Mouse (Mus musculus) mouse trophoblast stem cell (cell line): ENCODE data around the gene Il1b.

Experiments
- in situ Hi-C, 2 experiments: fragments of 300-500 bp; cut with MseI, MboI; formaldehyde crosslinking; loops; 2 replicates in 1 of 2; 3 replicates in 1 of 2; pipeline ENCODE4 v1.15.1; 2025

The Il1b gene

DNA sequence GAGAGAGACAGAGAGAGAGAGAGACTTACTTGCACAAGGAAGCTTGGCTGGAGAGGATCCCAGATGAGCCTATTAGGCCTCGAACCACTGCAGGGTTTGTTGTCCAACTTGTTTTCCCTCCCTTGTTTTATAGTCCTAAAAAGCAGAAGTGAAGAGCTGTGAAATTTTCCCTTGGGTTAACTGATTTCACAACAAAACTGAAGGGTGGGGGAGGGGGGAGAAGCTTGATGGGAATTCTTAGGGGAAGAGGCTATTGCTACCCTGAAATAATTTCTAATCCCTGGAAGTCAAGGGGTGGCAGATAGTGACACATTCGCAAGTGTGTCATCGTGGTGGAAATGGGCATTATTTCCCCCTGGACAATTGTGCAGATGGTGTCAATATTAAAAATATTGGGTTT, at the start of gene Il1b:
Gene Il1b (minus strand): TSS at position 101 of the 400 bp plus-strand sequence.
- in situ Hi-C loops = no loop called here

GRCm38 (mm10) chr2:129419361-129419880, 48.5 kb upstream of the Il1b start:
- in situ Hi-C loops = loop anchor here in 1 of 2 experiments (25.0 kb wide), 1 partner anchor 257 kb away; no protein-coding TSS in a partner anchor

GRCm38 (mm10) chr2:129414593-129414992, 43.7 kb upstream of the Il1b start:
- in situ Hi-C loops = loop anchor here in 1 of 2 experiments (25.0 kb wide), 1 partner anchor 252 kb away; no protein-coding TSS in a partner anchor

GRCm38 (mm10) chr2:129413488-129413887, 42.5 kb upstream of the Il1b start:
- in situ Hi-C loops = loop anchor here in 1 of 2 experiments (25.0 kb wide), 1 partner anchor 251 kb away; no protein-coding TSS in a partner anchor

DNA sequence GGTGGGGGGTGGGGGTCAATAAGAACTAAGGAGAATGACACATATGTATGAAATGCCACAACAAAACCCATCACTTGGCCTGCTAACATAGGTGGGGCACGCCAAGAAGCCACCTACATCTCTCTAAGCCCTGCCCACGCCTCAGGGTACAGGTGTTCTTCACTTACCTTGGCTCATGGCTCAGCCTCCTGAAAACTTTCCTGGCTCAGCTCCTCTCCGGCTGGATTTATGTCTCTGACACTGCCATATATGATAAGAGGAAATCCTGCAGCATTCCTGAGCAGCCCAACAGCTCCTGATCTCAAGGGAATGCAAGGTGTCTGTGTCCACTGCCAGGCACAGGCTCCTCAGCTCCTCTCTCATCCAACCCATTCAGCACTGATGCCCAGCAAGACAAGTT, 40.7 kb upstream of the Il1b start:
- in situ Hi-C loops = loop anchor here in 1 of 2 experiments (25.0 kb wide), 1 partner anchor 249 kb away; no protein-coding TSS in a partner anchor

- in situ Hi-C loops = loop anchor here in 1 of 2 experiments (25.0 kb wide), 1 partner anchor 248 kb away; no protein-coding TSS in a partner anchor
These were observed 39.4 kb upstream of the Il1b start for GRCm38 (mm10) chr2:129410344-129410743.

- in situ Hi-C loops = loop anchor here in 1 of 2 experiments (25.0 kb wide), 1 partner anchor 246 kb away; no protein-coding TSS in a partner anchor
These were observed 37.5 kb upstream of the Il1b start for GRCm38 (mm10) chr2:129408476-129408875.

DNA sequence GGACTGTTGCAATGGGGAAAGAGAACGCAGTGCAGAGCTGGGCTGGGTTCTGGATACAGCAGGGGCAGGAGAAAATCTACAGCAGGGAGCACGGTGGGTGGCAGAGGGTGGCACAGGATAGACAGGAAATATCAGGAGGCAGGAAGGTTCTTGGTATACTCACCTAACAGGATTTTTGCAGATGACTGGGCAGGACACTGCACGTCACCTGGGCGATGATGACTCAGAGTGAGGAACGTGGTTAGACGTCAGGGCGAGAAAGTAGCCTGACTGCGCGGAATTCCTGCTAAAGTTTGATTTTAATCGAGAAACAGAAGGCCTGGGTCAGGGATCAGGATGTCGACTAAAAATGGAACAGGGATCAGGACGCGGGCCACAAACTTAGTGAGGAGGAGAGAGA, 36.7 kb upstream of the Il1b start:
- in situ Hi-C loops = loop anchor here in 1 of 2 experiments (25.0 kb wide), 1 partner anchor 245 kb away; no protein-coding TSS in a partner anchor

GRCm38 (mm10) chr2:129406508-129406907, 35.6 kb upstream of the Il1b start:
- in situ Hi-C loops = loop anchor here in 1 of 2 experiments (25.0 kb wide), 1 partner anchor 244 kb away; no protein-coding TSS in a partner anchor

DNA sequence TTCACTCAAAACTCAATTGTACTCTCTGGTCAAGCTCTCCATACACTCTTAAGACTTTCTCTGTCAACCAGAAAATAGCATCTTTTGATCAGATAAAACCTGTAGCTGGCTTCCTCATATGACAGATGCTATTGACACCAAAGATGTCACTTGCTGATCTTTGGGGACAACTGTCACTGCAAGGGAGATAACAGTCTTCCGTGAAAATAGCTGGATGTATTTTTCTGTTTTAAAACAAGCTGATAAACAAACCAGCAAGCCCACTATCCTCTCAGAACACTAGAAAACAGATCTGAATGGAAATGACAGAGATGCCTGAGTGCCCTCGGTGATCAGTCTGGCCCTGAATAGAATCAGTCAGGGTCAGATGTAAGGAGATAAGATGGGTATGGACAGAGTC, 32.8 kb upstream of the Il1b start:
- in situ Hi-C loops = loop anchor here in 1 of 2 experiments (25.0 kb wide), 1 partner anchor 241 kb away; no protein-coding TSS in a partner anchor

- in situ Hi-C loops = loop anchor here in 1 of 2 experiments (25.0 kb wide), 1 partner anchor 240 kb away; no protein-coding TSS in a partner anchor
These were observed 31.4 kb upstream of the Il1b start for GRCm38 (mm10) chr2:129402330-129402729.

- in situ Hi-C loops = loop anchor here in 1 of 2 experiments (25.0 kb wide), 1 partner anchor 240 kb away; no protein-coding TSS in a partner anchor
These were observed 30.9 kb upstream of the Il1b start for GRCm38 (mm10) chr2:129401803-129402202.

GRCm38 (mm10) chr2:129398176-129398575, 27.2 kb upstream of the Il1b start:
- in situ Hi-C loops = no loop called here

- in situ Hi-C loops = no loop called here
These were observed 22.6 kb upstream of the Il1b start for GRCm38 (mm10) chr2:129393524-129393923.

- in situ Hi-C loops = no loop called here
These were observed 19.2 kb upstream of the Il1b start for GRCm38 (mm10) chr2:129390161-129390560.

- in situ Hi-C loops = no loop called here
These were observed 18.4 kb upstream of the Il1b start for GRCm38 (mm10) chr2:129389323-129389722.

DNA sequence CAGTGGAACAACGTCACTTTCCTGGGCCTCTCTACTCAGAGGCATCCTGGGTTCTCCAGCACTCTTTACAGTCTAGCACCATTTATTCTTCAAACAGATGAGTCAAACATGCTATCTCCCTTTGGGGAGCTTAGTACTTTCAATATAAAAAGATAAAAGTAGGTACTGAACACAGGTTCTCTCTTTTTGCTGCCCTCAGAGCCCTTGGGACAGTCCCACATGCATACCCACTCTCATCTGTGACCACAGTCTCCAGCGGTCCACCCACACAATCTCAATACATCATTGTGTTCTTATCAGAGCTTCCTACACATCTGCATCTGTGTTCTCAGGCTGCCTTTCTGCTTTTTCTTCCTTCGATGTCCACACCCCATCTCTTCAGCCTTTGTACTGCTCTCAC, 14.4 kb upstream of the Il1b start:
- in situ Hi-C loops = no loop called here

- in situ Hi-C loops = no loop called here
These were observed 13.3 kb upstream of the Il1b start for GRCm38 (mm10) chr2:129384272-129384660.

- in situ Hi-C loops = no loop called here
These were observed 12.8 kb upstream of the Il1b start for GRCm38 (mm10) chr2:129383512-129384271.

DNA sequence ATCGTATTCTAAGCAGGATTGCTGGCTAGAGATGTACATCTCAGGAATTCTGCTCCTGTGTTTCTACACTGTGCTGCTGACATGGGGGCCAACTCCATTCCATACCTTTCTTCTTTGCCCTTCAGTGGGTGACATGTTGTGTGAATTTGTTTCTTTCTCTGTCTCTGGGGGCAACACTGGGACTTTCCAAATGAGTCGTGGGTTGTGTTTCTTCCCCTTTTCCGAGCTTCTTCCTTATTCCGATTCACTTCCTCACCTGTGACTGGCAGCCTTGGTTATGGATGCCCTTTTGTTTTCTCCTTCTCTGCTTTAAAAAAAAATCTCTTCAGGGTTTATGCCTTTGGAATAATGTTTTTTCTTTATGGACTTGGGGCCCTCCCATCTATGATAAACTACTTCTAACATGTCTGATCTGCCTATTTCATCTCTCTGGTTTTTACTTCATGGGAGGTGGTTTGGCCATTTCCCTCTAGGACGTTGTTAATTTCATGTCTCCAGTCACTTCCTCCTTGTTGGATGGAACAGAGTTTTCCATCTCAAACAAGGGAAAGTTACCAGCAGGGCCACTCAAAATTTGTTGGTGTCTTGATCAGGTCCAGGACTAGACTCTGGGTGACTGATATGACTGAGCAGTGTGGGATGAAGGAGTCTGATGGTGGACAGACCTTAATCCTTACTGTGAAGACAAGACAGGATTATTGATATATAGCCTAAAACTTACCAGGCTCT, 10.0 kb upstream of the Il1b start:
- in situ Hi-C loops = no loop called here

GRCm38 (mm10) chr2:129380211-129380610, 9.3 kb upstream of the Il1b start:
- in situ Hi-C loops = no loop called here

GRCm38 (mm10) chr2:129373307-129373706, 2.4 kb upstream of the Il1b start:
- in situ Hi-C loops = no loop called here
